Mouse (Mus musculus): ENCODE measurements around the gene Vmn1r177. TPM values are rescaled to one million over a fixed set of nuclear protein-coding genes. Genes with fewer than 3 reads are reported as not detected.
"Not testable (repeated sequence)": the region's sequence is repeated elsewhere in the genome, so short reads cannot be mapped to it uniquely, and the experiment has no call there.

The Vmn1r177 gene
- not detected in 2 replicates for polyA plus RNA-seq (2015; fragmentation: Nextera tagmentation; extraction: Ambion mirVana)

DNA sequence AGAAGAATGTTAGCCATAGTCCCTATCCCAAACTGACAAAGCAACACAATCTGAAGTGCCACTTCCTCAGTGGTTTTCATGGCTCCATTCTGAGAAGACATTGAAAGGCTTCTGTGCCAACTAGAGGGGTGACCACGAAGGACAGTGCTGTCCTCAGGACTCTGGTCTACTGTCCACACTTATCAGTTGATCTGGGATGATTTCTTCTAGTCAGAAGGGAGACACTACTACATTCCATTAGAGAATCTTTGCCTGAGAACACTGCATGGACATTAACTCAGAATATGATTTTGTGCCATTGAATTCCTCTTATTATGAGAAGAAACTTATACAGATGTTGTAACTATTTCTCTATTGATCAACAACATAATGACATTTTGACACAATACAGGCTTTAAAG is at the start of gene Vmn1r177:
TSS of gene Vmn1r177 (minus strand) at position 101 of the 400 bp plus-strand sequence.
- not testable (repeated sequence) for H3K4me1 ChIP-seq (replicated peaks; ENCODE audit: insufficient read depth, low read length); H3K27ac ChIP-seq; DNase-seq (ENCODE audit: low spot score); H3K36me3 ChIP-seq (ENCODE audit: insufficient read depth, low read length); H3K9me3 ChIP-seq (replicated peaks; ENCODE audit: low read length); H3K4me2 ChIP-seq (ENCODE audit: low read length); ATAC-seq (replicated peaks; ENCODE audit: low FRiP score, low read depth); H3K9ac ChIP-seq (ENCODE audit: low read depth, low read length); H3K4me3 ChIP-seq (replicated peaks; ENCODE audit: low read depth, low read length); H3K27me3 ChIP-seq (ENCODE audit: insufficient read depth, low read length)
- WGBS = 6% methylated on average over 1 of the region's 1 CpGs

DNA sequence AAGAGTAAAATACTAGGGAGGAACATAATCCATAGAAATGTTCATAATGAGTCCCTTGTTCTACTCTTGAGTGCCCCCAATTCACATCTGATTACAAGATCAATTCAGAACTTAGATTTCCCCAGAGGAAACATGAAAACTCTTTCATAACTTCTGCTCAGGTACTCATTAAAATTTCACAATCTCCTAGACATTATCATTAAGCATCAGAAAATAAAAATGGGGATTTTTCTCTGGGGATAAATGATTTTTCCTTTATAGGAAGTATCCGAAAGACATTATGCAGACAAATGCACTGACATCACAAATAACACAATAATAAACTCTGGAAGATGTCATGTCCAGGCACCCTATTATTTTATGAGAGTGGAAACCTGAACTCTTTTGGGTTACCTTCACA is 25.5 kb upstream of the Vmn1r177 start, which contains the start of gene Vmn1r178:
TSS of gene Vmn1r178 (plus strand) at position 301 of the 400 bp plus-strand sequence.
- Histone ChIP-seq H3K9me3 (replicated peaks; ENCODE audit: low read length) (no peaks in the 10 kb centered on the region; the same call in 1 of the 2 replicates), H3K27me3 (ENCODE audit: insufficient read depth, low read length) (no peaks in the 10 kb centered on the region), H3K4me2 (ENCODE audit: low read length) (no peak within 1 kb of the TSS), H3K4me3 (replicated peaks; ENCODE audit: low read depth, low read length) (no peak within 1 kb of the TSS), H3K36me3 (ENCODE audit: insufficient read depth, low read length) (no peaks in the 10 kb centered on the region), H3K27ac (no peak within 1 kb of the TSS), H3K9ac (ENCODE audit: low read depth, low read length) (no peak within 1 kb of the TSS), H3K4me1 (replicated peaks; ENCODE audit: insufficient read depth, low read length) (no peaks in the 10 kb centered on the region)
- no peak for TF ChIP-seq CTCF (IDR thresholded peaks at IDR 0.05; ENCODE audit: low read depth)
- DNase-seq (ENCODE audit: low spot score) (no peak), ATAC-seq (replicated peaks; ENCODE audit: low FRiP score, low read depth) (no peak)
- 82% methylated on average over 1 of the region's 1 CpGs for WGBS

DNA sequence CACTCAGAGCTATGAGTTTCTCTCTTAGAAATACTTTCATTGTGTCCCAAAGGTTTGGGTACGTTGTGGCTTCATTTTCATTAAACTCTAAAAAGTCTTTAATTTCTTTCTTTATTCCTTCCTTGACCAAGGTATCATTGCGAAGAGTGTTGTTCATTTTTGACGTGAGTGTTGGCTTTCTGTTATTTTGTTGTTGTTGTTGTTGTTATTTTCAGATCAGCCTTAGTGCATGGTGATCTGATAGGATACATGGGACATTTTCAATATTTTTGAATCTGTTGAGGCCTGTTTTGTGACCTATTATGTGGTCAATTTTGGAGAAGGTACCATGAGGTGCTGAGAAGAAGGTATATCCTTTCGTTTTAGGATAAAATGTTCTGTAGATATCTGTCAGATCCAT is 10.7 kb upstream of the Vmn1r177 start:
- WGBS = 71% methylated on average over 3 of the region's 4 CpGs
- not testable (repeated sequence) for H3K4me3 ChIP-seq (replicated peaks; ENCODE audit: low read depth, low read length); H3K4me2 ChIP-seq (ENCODE audit: low read length); DNase-seq (ENCODE audit: low spot score); H3K27me3 ChIP-seq (ENCODE audit: insufficient read depth, low read length); H3K9ac ChIP-seq (ENCODE audit: low read depth, low read length); H3K4me1 ChIP-seq (replicated peaks; ENCODE audit: insufficient read depth, low read length); H3K9me3 ChIP-seq (replicated peaks; ENCODE audit: low read length); H3K36me3 ChIP-seq (ENCODE audit: insufficient read depth, low read length); ATAC-seq (replicated peaks; ENCODE audit: low FRiP score, low read depth); H3K27ac ChIP-seq

DNA sequence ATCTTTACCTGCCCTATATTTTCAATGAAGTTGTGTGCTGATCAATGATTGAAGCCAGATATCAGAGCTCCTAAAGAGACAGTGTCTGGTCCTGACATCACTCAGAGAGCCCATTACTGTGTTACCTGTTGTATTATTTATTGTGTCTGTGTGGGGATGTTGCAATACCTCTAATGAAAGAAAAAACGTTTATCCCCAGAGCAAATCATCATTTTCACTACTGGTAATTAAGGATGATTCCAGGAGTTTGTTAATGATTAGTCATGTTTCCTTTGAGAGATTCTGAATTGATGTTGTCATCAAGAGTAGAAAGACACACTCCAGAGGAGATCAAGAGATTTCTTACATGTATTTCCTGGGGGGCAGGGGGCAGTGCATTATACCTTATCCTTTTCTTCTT is 29.0 kb downstream of the Vmn1r177 start, which contains the start of gene Vmn1r176:
TSS of gene Vmn1r176 (minus strand) at position 101 of the 400 bp plus-strand sequence.
- not testable (repeated sequence) for H3K4me1 ChIP-seq (replicated peaks; ENCODE audit: insufficient read depth, low read length); H3K36me3 ChIP-seq (ENCODE audit: insufficient read depth, low read length); H3K4me3 ChIP-seq (replicated peaks; ENCODE audit: low read depth, low read length); H3K4me2 ChIP-seq (ENCODE audit: low read length); H3K27ac ChIP-seq; H3K27me3 ChIP-seq (ENCODE audit: insufficient read depth, low read length); ATAC-seq (replicated peaks; ENCODE audit: low FRiP score, low read depth); H3K9me3 ChIP-seq (replicated peaks; ENCODE audit: low read length); H3K9ac ChIP-seq (ENCODE audit: low read depth, low read length); DNase-seq (ENCODE audit: low spot score)
- WGBS = no CpG with 5 or more reads among the region's 1 CpGs

Other genes starting within 250 kb of the Vmn1r177 start
- not detected in 2 replicates for gene Vmn1r171, start 235.7 kb downstream of the Vmn1r177 start, polyA plus RNA-seq (2015; fragmentation: Nextera tagmentation; extraction: Ambion mirVana)
- gene Vmn1r172, start 208.1 kb downstream of the Vmn1r177 start, polyA plus RNA-seq (2015; fragmentation: Nextera tagmentation; extraction: Ambion mirVana) = not detected in 2 replicates
- not detected in 2 replicates for gene Vmn1r173, start 165.7 kb downstream of the Vmn1r177 start, polyA plus RNA-seq (2015; fragmentation: Nextera tagmentation; extraction: Ambion mirVana)
- not detected in 2 replicates for gene Vmn1r174, start 114.2 kb downstream of the Vmn1r177 start, polyA plus RNA-seq (2015; fragmentation: Nextera tagmentation; extraction: Ambion mirVana)
- not detected in 2 replicates for gene Vmn1r175, start 55.8 kb downstream of the Vmn1r177 start, polyA plus RNA-seq (2015; fragmentation: Nextera tagmentation; extraction: Ambion mirVana)
- not detected in 2 replicates for gene Vmn1r176, start 29.1 kb downstream of the Vmn1r177 start, polyA plus RNA-seq (2015; fragmentation: Nextera tagmentation; extraction: Ambion mirVana)
- not detected in 2 replicates for gene Vmn1r178, start 25.6 kb upstream of the Vmn1r177 start, polyA plus RNA-seq (2015; fragmentation: Nextera tagmentation; extraction: Ambion mirVana)
- not detected in 2 replicates for gene Vmn1r179, start 60.5 kb upstream of the Vmn1r177 start, polyA plus RNA-seq (2015; fragmentation: Nextera tagmentation; extraction: Ambion mirVana)
- not detected in 2 replicates for gene Vmn1r180, start 84.2 kb upstream of the Vmn1r177 start, polyA plus RNA-seq (2015; fragmentation: Nextera tagmentation; extraction: Ambion mirVana)
- gene Vmn1r181, start 108.2 kb upstream of the Vmn1r177 start, polyA plus RNA-seq (2015; fragmentation: Nextera tagmentation; extraction: Ambion mirVana) = not detected in 2 replicates
- gene V1rd19, start 135.2 kb upstream of the Vmn1r177 start, polyA plus RNA-seq (2015; fragmentation: Nextera tagmentation; extraction: Ambion mirVana) = not detected in 2 replicates
- gene Vmn1r183, start 186.8 kb upstream of the Vmn1r177 start, polyA plus RNA-seq (2015; fragmentation: Nextera tagmentation; extraction: Ambion mirVana) = not detected in 2 replicates
- 12.1 and 13.6 TPM in 2 replicates for gene Zfp180, start 215.5 kb upstream of the Vmn1r177 start, polyA plus RNA-seq (2015; fragmentation: Nextera tagmentation; extraction: Ambion mirVana)
- gene Zfp112, start 245.9 kb upstream of the Vmn1r177 start, polyA plus RNA-seq (2015; fragmentation: Nextera tagmentation; extraction: Ambion mirVana) = 4.5 and 4.6 TPM in 2 replicates